Mouse (Mus musculus) lung, adult 2 months (tissue): Measurements from ENCODE around the gene Acad10. TPM values are rescaled to one million over a fixed set of nuclear protein-coding genes. Genes with fewer than 3 reads are reported as not detected.

Experiments
- DNase-seq: peaks from one replicate; pipeline ENCODE4 v3.0.0; 2022
- H3K4me1 ChIP-seq: fragments of 200-500 bp; 2 replicates; pipeline ENCODE4 v1.6.1; 2011; ENCODE audit warnings: low read length; ENCODE audit not compliant: control insufficient read depth, insufficient read depth
- H3K4me3 ChIP-seq: fragments of 200-500 bp; replicated peaks from 2 replicates; pipeline ENCODE3; 2011; ENCODE audit warnings: low read depth, mild to moderate bottlenecking, control low read depth, low read length; ENCODE audit errors: extremely low read depth
- CTCF ChIP-seq: fragments of 200-500 bp; IDR thresholded peaks from 2 replicates; pipeline ENCODE4 v1.5.1; 2011; ENCODE audit warnings: mild to moderate bottlenecking, low read length, control low read depth; ENCODE audit not compliant: insufficient read depth
- POLR2A ChIP-seq: fragments of 200-500 bp; IDR thresholded peaks from 2 replicates; pipeline ENCODE4 v1.6.1; 2011; ENCODE audit warnings: low read depth, mild to moderate bottlenecking, control low read depth, low read length, borderline replicate concordance; ENCODE audit errors: extremely low read depth
- WGBS: fragments of 180-500 bp; shearing (Covaris S2); methylation state at CpG from one replicate; pipeline ENCODE4 v1.1.7; 2018; 5-methylcytosine and 5-hydroxymethylcytosine counted together
- polyA plus RNA-seq: library from polyadenylated mRNA; depleted of rRNA; stranded (reverse); fragments of >200 nt; gene quantifications from 2 replicates; pipeline ENCODE4 v1.2.3, GENCODE M21; 2012

Gene Acad10
- polyA plus RNA-seq, 1 experiment = 7.0 TPM

- Histone ChIP-seq H3K4me3 (no peak overlapping the region), H3K4me1 (peaks cover 7% of the 10 kb centered on the region; the same call in 1 of the 2 replicates)
- TF ChIP-seq POLR2A (no peak), CTCF (peak; percentile 100)
- WGBS = 32% methylated on average over 9 of the region's 9 CpGs
- DNase-seq = peak; percentile 89
Observed at GRCm38 (mm10) chr5:121601547-121602299, 58.6 kb downstream of the Acad10 start.

GRCm38 (mm10) chr5:121598871-121599610 lies 61.3 kb downstream of the Acad10 start:
- 79% methylated on average over 13 of the region's 13 CpGs for WGBS
- DNase-seq = no peak
- no peak for TF ChIP-seq CTCF
- TF ChIP-seq POLR2A = no peak
- peaks cover 15% of the 10 kb centered on the region for H3K4me1 ChIP-seq
- no peak overlapping the region for H3K4me3 ChIP-seq

- no peak for DNase-seq
- Histone ChIP-seq H3K4me1 (peaks cover 17% of the 10 kb centered on the region), H3K4me3 (no peak overlapping the region)
- WGBS = 82% methylated on average over 7 of the region's 7 CpGs
- no peak for TF ChIP-seq POLR2A
- no peak for TF ChIP-seq CTCF
Observed at GRCm38 (mm10) chr5:121597991-121598537, 62.2 kb downstream of the Acad10 start.

- peaks cover 17% of the 10 kb centered on the region for H3K4me1 ChIP-seq
- no peak for TF ChIP-seq POLR2A
- no peak for TF ChIP-seq CTCF
- DNase-seq = no peak
- WGBS = 60% methylated on average over 4 of the region's 4 CpGs
- H3K4me3 ChIP-seq = no peak overlapping the region
Observed at GRCm38 (mm10) chr5:121597332-121597731, 63.0 kb downstream of the Acad10 start.

- WGBS = 43% methylated on average over 6 of the region's 6 CpGs
- TF ChIP-seq CTCF (no peak), POLR2A (no peak)
- Histone ChIP-seq H3K4me1 (peaks cover 17% of the 10 kb centered on the region), H3K4me3 (no peak overlapping the region)
- DNase-seq = no peak
Observed at GRCm38 (mm10) chr5:121596226-121596625, 64.1 kb downstream of the Acad10 start.

- WGBS = 55% methylated on average over 6 of the region's 6 CpGs
- DNase-seq = no peak
- TF ChIP-seq CTCF (no peak), POLR2A (no peak)
Observed at GRCm38 (mm10) chr5:121595758-121596157, 64.6 kb downstream of the Acad10 start.

GRCm38 (mm10) chr5:121594714-121595313 lies 65.5 kb downstream of the Acad10 start:
- no peak for TF ChIP-seq CTCF
- TF ChIP-seq POLR2A = no peak
- no peak for DNase-seq
- no peak overlapping the region for H3K4me3 ChIP-seq
- H3K4me1 ChIP-seq = peaks cover 20% of the 10 kb centered on the region
- WGBS = 48% methylated on average over 6 of the region's 6 CpGs

More at GRCm38 (mm10) chr5:121595758-121596157, 64.6 kb downstream of the Acad10 start:
- peaks cover 20% of the 10 kb centered on the region for H3K4me1 ChIP-seq
- no peak overlapping the region for H3K4me3 ChIP-seq

GRCm38 (mm10) chr5:121593451-121594401 lies 66.6 kb downstream of the Acad10 start, which contains the start of gene Aldh2:
Gene Aldh2, minus strand, starts transcription at chr5:121593824.
- WGBS = 4% methylated on average over 47 of the region's 47 CpGs
- Histone ChIP-seq H3K4me3 (peak within 1 kb of the TSS; percentile 89), H3K4me1 (peaks cover 20% of the 10 kb centered on the region)
- DNase-seq = peak; percentile 91
- TF ChIP-seq POLR2A (peak; percentile 97), CTCF (no peak)
